Mouse (Mus musculus) liver, postnatal 0 days (tissue): ENCODE measurements around the gene Pagr1b.

Source experiments
- CTCF ChIP-seq: sonication (generic); IDR thresholded peaks from 2 replicates; pipeline ENCODE4 v1.5.1; 2016; ENCODE audit warnings: antibody characterized with exemption, low read depth
- EP300 ChIP-seq: IDR thresholded peaks from 2 replicates; pipeline ENCODE4 v1.6.1; 2016; ENCODE audit warnings: antibody characterized with exemption, low read depth, mild to moderate bottlenecking

DNA sequence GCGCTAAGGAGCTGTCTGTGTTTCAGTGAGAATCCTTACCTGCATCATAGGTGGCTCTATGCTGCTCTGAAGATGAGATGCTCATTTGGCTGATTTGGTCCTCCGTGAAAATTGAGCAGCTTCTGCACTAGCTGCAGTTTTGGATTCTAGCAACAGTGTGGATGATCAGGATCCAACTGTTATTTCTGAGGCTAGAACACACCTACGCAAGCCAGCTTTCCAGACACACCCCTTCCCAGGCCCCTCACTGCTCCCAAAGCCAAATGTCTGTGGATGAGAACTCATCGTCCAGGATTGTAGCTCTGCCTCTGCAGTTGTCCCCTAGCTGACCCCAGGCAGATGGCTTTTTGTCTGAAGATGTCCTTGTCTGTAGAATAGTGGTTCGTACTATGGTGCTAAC, 55.2 kb downstream of the Pagr1b start:
- TF ChIP-seq CTCF (no peak), EP300 (no peak)
